Comparison of ENCODE assay signal across 9 mouse cellular contexts in the genomic region with DNA sequence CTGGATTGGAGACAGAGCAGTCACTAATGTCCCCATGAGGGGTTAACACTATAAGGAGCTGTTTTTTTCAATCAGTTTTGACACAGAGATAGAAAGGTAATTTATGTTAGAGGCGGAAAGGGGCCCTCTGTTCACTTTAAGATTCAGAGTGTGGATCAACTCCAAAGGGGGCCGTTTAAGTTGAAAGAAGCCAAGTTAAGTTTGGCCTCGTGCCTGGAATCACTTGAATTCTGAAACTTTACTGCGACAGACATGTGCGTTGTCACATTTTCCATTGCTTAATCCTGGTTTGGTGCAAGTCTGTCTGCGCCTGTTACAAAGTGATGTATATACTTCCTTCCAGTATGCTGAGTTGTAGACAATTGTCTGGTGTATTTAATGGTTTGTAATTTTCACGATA. TPM values are rescaled to one million over a fixed set of nuclear protein-coding genes. Genes with fewer than 3 reads are reported as not detected.
DNase-seq lines count a peak whose midpoint lies in the region; ATAC-seq and TF ChIP-seq lines count a peak whose summit lies in the region.
"Had no signal": no experiment of that assay in that cellular context is flagged by ENCODE, and none has a peak within 500 bp of the region (broad histone marks: within the 10 kb centered on the region; RNA-seq: fewer than 3 reads in every experiment).

No protein-coding gene starts in this region.

- no peak for TF ChIP-seq EP300 in heart, adult 2 months (IDR thresholded peaks at IDR 0.05; ENCODE audit: insufficient read depth, low read depth, low read length)

- H3K4me3 ChIP-seq in heart, embryonic 10.5 days = no peak overlapping the region
- H3K4me3 ChIP-seq in heart, adult 2 months = 0 out of 2 replicates have a peak overlapping the region, but pooled peaks have one; percentile 7

- no peak overlapping the region for H3K9ac ChIP-seq in heart, adult 2 months (ENCODE audit: low read depth, low read length)

- no peak for ATAC-seq in frontal cortex, adult (ENCODE audit: low TSS enrichment)

- H3K27ac ChIP-seq in heart, embryonic 10.5 days = no peak overlapping the region; the same call in 1 of the 2 replicates
- peak overlapping the region; percentile 67 for H3K27ac ChIP-seq in heart, adult 2 months

- TF ChIP-seq POLR2A in heart, adult 2 months (IDR thresholded peaks at IDR 0.05; ENCODE audit: insufficient read depth, low read depth, low read length) = no peak

- H3K36me3 ChIP-seq in heart, embryonic 10.5 days = no peaks in the 10 kb centered on the region
- H3K36me3 ChIP-seq in heart, adult 2 months (ENCODE audit: control insufficient read depth, insufficient read depth, low read length) = peaks cover 3% of the 10 kb centered on the region
- H3K36me3 ChIP-seq: G1E had no signal

- no peak for TF ChIP-seq CTCF in heart, adult 2 months (IDR thresholded peaks at IDR 0.05)

- WGBS in heart, embryonic 10.5 days = 47% methylated on average over 7 of the region's 7 CpGs
- 7% methylated on average over 7 of the region's 7 CpGs for WGBS in heart, adult 2 months

- peak; percentile 96 for DNase-seq in heart, adult 11 months
- DNase-seq in heart, embryonic 10.5 days (ENCODE audit: low spot score) = no peak
- DNase-seq in adipocyte (ENCODE audit: low spot score) = peak; percentile 44
- peak; percentile 33 to 51 for DNase-seq in heart, adult 2 months
- peak; percentile 28 to 47 for DNase-seq in kidney, postnatal 36 days
- no peak for DNase-seq in urinary bladder, postnatal 4 days (ENCODE audit: low spot score in 2 of 2)
- DNase-seq in yolk sac, embryonic 10.5 days (ENCODE audit: low spot score) = no peak

- no peaks in the 10 kb centered on the region for H3K9me3 ChIP-seq in heart, embryonic 10.5 days
- H3K9me3 ChIP-seq: G1E had no signal

- intact Hi-C loops in heart, adult 2 months (cut with DNase I) = loop anchor here (5.0 kb wide), 1 partner anchor 77 kb away; no protein-coding TSS in a partner anchor

- no peaks in the 10 kb centered on the region for H3K79me2 ChIP-seq in heart, adult 2 months (replicated peaks; ENCODE audit: control insufficient read depth, insufficient read depth, low read length)

- no peaks in the 10 kb centered on the region; the same call in 1 of the 2 replicates for H3K4me1 ChIP-seq in heart, embryonic 10.5 days
- H3K4me1 ChIP-seq in heart, adult 2 months (ENCODE audit: control insufficient read depth, insufficient read depth, low read length) = peaks cover 8% of the 10 kb centered on the region

- no peaks in the 10 kb centered on the region for H3K27me3 ChIP-seq in heart, embryonic 10.5 days (ENCODE audit: insufficient read depth, poor library complexity, severe bottlenecking)
- H3K27me3 ChIP-seq in heart, adult 2 months (ENCODE audit: control insufficient read depth, insufficient read depth, low read length) = no peaks in the 10 kb centered on the region

RNA-seq across cellular contexts. Expression of a gene that starts 3.0 kb away (rescaled TPM):
- 0.16 TPM in 1 of 2 replicates, not detected in the other for polyA plus RNA-seq in heart, embryonic 10.5 days (2016; fragmentation: Nextera tagmentation; extraction: Ambion mirVana)
- total RNA-seq in heart, adult 2 months (2021) = 1 to 10 TPM; 1.7 to 2.7 TPM
- polyA plus RNA-seq in heart, adult 2 months (2012; rRNA removed) = 1.1 and 1.8 TPM in 2 replicates
- polyA plus RNA-seq: G1E had no signal

Comparison
In these comparisons a context has a peak if more than half of its experiments do, and no peak if none do; other contexts are left out.
1. DNase-seq: peak in heart, adult 11 months (single experiment), adipocyte (single experiment), heart, adult 2 months (2 of 2) and kidney, postnatal 36 days (2 of 2); none in heart, embryonic 10.5 days (single experiment), urinary bladder, postnatal 4 days (0 of 2) and yolk sac, embryonic 10.5 days (single experiment).